Mouse (Mus musculus): ENCODE measurements around the gene Gm20458.

DNA sequence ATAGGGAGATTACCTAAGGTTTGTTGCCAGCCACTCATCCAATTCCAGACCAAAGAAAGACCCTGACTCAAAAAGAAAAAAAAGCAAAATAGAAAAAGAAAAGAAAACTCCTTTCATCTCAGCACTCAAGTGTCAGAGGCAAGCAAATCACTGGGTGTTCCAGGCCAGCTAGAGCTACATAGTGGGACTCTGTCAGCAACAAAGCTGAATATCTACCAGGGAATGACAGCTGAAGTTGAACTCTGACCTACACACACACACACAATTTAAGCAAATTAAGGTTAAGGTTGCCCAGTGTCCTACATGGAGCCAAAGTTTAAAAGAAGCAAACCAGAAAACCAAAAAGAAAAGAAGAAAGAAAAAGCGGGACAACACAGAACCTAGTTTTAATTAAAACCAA is 12.6 kb upstream of the Gm20458 start:
- TF ChIP-seq CTCF (IDR thresholded peaks at IDR 0.05; ENCODE audit: low read depth, low read length) = no peak
- TF ChIP-seq POLR2A (IDR thresholded peaks at IDR 0.05; ENCODE audit: insufficient read depth, low read length) = no peak
